Mouse (Mus musculus): ENCODE results near the gene Hsd11b2. TPM values are rescaled to one million over a fixed set of nuclear protein-coding genes. Genes with fewer than 3 reads are reported as not detected.

Gene Hsd11b2
- polyA plus RNA-seq, 1 experiment: not detected

DNA sequence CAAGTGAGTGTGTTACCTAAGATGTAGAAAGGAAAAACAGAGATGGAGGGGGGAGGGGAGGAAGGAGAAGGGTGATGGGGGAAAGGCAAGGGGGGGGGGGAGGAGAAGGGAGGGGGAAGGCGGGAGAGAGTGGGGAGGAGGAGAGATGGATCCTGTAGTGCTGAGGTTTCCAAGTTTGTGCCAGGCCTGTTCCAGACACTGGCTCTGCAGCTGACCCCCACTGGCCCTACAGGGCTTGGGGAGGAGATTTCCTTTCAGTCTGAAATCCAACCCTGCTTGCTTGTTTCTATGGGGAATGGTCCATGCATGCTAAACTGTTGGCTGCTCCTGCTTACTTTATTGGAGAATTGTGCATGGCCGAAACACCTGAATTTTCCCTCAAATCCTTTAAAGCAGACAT is 9.8 kb upstream of the Hsd11b2 start:
- TF ChIP-seq GATA1 (IDR thresholded peaks at IDR 0.05; ENCODE audit: low read length): no peak

DNA sequence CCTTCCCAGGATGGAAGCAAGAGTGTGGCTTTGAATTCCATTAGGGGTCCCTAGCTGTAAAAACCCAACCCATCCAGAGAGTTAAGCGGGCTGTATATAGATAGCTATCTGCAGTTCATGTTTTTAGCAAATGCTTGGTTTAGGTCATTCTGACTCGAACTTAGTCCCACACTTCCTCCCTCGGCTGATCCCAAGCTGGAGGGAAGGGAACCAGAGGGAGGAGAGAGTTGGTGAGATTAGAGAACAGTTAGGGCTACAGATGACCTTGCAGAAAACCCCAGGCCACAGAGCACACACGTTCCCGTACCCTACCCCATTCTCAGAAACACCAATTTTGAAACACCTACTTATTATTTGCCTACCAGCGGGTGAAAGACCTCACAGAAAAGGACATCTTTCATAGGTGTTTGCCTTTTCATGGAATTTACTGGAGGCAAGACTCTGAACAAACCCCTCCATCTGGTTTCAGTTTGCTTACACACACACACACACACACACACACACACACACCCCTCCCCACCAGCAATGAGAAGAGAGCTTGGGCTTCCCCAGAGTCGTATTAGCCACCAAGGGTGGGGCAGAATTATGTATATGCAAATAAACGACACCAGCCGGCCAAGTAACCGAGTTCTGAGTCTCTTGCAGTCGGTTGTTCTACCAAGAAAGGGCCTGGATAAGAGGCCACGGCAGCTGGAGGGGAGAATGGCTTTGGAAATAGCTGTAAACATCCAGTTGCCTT is 8.4 kb upstream of the Hsd11b2 start:
- no peak for TF ChIP-seq GATA1 (IDR thresholded peaks at IDR 0.05; ENCODE audit: low read length)

DNA sequence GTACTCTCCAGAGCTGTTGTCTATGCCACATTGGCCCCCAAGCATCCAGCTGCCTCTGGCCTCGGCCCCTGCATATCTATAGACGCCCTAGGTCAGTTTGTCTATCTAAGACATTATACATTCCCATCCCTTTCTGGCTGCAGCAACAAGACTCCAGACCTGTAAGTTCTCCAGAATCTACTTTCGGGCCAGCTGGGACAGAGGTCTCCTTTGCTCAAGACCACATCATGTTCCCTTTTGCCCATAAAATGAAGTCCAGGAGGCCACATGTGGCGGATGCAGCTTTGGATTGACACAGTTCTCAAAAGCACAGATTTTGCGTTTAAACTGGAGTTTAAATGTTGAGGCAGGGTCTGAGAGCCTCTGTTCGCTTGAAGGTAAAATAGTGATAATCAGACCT is 4.4 kb upstream of the Hsd11b2 start:
- no peak for TF ChIP-seq GATA1 (IDR thresholded peaks at IDR 0.05; ENCODE audit: low read length)

DNA sequence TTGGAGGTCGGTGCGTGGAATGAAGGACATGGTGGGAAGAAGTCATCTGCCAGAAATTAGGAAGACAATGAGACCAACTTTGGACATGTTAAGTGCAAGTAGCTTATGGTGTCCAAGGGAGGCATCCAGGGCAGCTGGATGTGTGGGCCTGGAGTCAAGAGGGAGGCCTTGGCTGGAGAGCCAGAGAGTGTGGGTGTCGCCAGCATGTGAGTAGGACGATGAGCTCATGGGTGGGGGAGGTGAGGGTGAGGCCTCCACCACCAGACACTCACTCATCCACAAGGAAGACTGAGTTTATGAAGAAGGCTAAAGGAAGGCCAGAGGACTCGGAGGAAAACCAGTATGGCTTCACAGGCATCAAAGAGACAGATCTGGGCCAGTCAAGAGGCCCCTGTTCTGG is 3.9 kb upstream of the Hsd11b2 start:
- no peak for TF ChIP-seq GATA1 (IDR thresholded peaks at IDR 0.05; ENCODE audit: low read length)

DNA sequence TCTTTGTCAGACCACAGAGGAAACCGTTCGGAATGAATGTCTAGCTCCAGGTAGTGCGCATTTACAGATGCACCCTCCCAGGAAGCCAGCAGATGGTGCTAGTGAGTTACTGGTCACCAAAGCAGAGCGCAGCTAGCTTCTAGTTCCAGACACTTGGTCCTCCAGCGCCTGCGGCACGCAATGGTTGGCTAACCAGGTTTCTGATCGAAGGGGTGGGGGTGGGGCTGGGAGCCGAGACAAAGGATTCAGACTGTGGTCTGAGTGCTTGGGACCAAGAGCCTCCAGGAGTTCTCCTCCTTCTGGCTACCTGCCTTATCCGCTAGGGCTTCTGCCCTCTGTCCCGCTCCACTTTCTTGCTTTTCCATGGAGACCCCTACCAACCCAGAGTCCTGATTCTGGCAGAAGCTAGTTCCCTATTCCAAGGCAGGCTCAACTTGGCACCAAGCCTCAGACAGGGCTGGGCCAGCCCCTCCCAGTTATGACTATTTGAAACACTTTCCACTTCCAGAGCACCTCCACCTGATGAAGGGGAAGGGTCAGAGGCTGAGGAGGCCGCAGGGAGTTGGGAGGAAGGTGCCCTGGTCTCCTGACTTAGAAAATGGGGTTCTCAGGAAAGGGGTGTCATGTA is 2.4 kb upstream of the Hsd11b2 start:
- no peak for TF ChIP-seq GATA1 (IDR thresholded peaks at IDR 0.05; ENCODE audit: low read length)

DNA sequence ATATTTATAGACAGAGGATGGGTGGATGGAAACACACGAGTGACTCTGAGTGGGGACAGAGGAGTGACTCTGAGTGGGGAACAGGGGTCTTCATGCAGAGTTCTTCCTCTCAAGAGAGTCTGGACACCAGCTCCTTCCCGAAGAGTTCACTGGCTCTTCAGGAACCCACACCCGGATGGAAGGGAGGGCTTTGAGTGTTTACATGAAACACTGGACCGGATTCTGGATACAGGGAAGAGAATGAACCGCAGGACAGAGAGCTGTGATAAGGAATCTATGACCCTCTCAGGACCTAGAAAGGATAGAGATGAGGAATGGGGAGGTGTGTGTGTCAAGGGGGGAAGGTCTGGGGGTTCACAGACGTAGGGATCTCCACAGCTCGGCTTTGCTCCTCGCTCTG is 1.2 kb upstream of the Hsd11b2 start:
- no peak for TF ChIP-seq GATA1 (IDR thresholded peaks at IDR 0.05; ENCODE audit: low read length)

DNA sequence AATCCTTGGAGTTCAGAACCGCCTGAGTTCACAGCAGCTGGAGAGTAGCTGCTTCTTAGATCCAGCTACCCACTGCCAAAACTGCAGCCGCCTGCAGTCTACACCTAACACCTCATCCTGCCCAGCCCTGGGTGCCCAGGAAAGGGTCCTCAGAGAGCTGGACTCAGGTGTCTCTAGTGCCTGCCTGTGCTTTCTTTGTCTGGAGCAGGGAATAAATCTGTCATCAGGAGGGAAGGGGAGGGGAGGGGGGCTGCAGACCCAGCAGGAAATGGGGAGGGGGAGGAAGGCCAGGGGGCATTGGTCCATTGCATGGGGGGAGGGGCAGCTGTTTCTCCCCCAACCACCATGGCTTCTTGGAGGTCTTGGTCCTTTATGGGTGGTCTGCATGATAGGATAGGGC is 1.0 kb downstream of the Hsd11b2 start:
- TF ChIP-seq GATA1 (IDR thresholded peaks at IDR 0.05; ENCODE audit: low read length): no peak

DNA sequence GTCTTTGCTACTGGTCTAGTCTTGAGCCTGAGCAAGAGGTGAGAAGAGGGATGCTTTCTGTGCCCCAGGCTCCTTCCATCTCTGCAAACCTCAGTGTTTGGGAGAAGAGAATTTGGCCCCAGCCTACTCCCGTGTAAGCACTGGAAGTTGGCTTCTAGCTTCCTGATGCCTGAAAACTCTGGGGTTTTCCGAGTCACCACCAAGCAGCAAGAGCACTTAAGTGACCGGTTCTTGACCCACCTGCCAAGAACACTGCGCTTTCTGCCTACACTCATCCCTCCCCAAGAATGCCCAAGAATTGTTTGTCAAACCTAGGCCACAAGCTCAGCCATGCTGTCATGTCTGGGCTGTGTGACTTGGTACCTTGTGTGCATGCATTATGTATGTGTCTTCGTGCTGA is 2.0 kb downstream of the Hsd11b2 start:
- no peak for TF ChIP-seq GATA1 (IDR thresholded peaks at IDR 0.05; ENCODE audit: low read length)

DNA sequence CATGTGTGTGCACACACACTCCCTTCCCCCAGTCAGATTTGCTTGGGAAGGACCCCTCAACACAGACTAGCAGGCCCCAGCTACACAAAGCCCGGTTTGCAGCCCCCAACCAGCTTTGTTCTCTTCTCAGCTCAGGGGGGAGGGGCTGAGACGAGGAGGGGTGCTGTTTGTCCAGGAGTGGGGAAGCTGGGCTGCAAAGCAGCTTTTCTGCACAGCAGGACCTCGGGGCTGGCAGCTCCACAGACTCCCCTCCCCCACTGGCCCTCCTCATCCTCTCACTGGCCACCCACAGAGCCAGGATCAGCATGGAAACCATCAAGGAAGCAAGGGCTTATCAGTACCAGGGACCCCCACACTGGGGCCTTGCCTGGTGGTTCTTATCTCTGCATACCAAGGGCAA is 2.5 kb downstream of the Hsd11b2 start:
- TF ChIP-seq GATA1 (IDR thresholded peaks at IDR 0.05; ENCODE audit: low read length): no peak

DNA sequence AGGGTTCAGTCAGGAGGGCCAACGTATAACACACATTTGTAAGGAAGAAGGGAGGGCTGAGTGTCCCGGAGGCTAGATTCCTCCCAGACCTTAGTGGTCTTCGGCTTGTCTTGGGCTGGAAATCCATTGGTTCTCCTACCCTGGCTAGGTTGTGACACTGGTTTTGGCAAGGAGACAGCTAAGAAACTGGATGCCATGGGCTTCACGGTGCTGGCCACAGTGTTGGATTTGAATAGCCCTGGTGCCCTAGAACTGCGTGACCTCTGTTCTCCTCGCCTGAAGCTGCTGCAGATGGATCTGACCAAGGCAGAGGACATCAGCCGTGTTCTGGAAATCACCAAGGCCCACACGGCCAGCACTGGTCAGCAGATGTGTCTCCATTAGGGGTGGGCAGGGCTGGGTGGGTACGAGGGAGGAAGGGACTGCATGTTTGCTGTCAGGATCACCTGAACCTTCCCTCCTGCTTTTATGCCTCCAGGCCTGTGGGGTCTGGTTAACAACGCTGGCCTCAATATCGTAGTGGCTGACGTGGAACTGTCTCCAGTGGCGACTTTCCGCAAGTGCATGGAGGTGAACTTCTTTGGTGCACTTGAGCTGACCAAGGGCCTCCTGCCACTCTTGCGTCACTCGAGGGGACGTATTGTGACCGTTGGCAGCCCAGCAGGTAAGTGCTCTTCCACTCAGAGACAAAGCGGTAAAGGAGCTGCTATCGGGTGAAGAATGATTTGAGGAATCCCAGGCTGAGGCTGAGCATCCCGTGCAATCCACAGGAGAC is 3.6 kb downstream of the Hsd11b2 start:
- no peak for TF ChIP-seq GATA1 (IDR thresholded peaks at IDR 0.05; ENCODE audit: low read length)

DNA sequence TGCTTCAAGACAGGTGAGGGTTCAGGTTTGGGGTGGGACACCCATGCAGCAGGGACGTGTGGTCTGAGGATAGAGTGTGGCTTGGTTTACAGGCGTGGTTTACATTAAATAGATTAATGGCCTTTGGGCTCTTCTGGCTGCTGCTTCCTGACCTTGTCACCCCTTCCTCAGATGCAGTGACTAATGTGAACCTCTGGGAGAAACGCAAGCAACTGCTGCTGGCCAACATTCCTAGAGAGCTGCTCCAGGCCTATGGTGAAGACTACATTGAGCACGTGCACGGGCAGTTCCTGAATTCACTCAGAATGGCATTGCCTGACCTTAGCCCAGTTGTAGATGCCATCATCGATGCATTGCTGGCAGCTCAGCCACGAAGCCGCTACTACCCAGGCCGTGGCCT is 4.3 kb downstream of the Hsd11b2 start:
- TF ChIP-seq GATA1 (IDR thresholded peaks at IDR 0.05; ENCODE audit: low read length): no peak

DNA sequence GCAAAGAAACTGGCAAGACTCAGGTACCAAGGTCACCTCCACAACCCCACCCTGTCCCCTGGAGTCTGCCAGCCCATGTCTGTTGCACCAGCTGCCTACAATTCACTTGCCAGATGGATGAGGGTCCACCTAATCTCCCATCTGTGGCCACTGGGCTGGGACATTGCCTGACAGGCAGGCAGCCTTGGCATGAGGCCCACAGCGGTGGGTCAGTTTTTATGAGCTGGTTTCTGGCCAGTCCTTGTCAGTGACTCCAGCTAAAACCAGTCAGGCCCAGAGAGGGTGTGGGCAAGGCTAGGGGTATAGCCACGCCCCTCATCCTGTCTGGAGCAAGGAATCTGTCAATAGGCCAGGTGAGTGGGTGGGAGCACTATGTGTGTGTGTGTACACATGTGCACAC is 8.6 kb downstream of the Hsd11b2 start:
- no peak for TF ChIP-seq GATA1 (IDR thresholded peaks at IDR 0.05; ENCODE audit: low read length)

DNA sequence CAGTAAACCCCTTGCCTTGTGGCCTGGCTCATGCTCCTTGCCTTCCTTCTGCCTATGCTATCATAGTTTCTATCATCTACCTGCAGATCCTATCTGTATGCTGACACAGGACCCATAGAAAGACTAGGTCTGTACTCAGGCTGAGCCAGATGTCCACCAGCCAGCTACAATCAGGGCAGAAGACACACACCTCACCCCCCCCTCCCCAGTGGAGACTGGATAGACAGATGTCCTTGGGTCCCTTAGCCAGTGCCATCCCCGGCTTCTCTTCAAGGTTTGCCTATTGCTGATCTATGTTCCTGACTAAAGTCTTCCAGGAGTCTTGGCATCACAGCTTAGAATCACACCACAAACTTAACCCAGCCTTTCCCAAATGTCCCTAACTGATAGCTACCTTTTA is 9.7 kb downstream of the Hsd11b2 start:
- no peak for TF ChIP-seq GATA1 (IDR thresholded peaks at IDR 0.05; ENCODE audit: low read length)

DNA sequence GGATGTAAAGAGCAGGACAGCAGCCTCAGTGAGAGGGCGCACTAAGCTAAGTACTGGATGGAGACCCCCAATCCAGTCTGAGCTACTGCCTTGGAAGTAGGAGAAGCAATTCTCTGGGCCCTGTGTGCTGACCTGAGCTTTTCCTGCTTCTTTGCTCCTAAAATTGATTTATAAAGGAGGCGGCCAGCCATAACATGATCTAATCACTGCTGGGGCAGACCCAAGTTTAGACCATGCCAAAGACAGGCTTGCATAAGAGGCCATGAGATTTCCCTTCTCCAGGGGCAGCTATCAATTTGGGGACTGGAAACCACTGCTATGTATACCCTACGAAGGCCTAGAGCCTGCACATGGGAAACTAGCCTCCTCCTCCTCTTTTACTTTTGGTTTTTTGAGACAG is 10.7 kb downstream of the Hsd11b2 start:
- TF ChIP-seq GATA1 (IDR thresholded peaks at IDR 0.05; ENCODE audit: low read length): no peak

DNA sequence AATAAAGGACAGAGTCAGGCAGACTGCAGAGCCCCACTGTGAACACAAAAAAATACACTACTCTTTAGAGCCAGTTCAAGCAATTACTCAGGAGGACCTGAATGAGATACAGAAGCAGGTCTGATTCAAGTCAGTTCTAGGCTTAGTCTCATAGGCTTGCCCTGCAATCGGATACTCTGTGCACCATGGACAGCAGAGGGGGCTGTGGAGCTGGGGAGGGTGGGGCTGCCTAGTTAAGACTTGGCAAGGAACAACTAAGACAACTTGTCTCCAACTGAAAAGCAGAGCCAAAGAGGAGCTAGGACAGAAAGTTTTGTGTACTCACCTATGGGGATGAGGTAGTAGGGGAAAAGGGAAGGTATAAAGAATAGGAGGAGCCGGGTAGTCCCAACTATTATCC is 13.2 kb downstream of the Hsd11b2 start:
- TF ChIP-seq GATA1 (IDR thresholded peaks at IDR 0.05; ENCODE audit: low read length): no peak

DNA sequence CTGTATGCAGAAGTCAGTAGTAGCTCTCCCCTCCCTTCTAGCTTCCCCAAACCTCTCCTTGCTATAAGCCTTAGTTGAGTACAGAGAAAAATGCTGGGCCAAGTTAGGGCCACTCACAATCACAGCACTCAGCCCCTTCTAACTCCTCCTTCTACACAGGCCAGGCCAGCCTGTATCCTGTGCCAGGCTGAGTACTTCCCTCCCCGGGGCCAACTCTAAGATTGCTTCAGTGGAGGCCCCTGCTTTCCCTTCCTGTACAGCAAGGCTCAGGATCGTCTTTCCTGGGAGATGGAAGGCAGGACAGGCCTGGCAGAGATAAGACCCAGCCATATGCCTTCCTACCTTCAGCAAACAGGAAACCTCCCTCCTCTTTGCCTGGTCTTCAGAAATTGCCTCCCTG is 14.9 kb downstream of the Hsd11b2 start:
- no peak for TF ChIP-seq GATA1 (IDR thresholded peaks at IDR 0.05; ENCODE audit: low read length)

DNA sequence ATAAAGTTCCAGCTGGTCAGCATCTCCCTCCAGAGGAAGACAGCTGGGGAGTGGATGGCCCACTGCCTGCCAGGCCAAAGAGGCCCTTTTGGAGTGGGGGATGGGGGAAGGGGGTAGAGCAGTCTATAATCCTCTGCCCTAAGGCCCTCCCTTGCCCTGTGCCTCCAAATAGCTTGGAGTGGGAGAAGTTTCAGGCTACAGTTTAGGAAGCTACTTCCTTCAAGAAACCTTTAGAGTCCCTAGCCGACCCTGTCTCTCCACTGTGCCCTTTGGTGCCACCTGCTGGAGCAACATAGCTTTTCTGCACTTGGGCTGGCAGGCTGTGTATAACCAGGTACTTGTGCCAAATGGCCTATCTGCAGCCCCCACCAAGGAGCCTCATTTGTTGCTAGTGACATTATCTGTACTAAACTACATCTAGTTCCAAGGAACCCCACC is 15.4 kb downstream of the Hsd11b2 start:
- no peak for TF ChIP-seq GATA1 (IDR thresholded peaks at IDR 0.05; ENCODE audit: low read length)

Measured in G1E-ER4 (cell line).